Mouse (Mus musculus) fat pad, adult 2 months (tissue): ENCODE data around the gene Nat14.

Source experiments
- DNase-seq: peaks from one replicate; pipeline ENCODE4 v3.0.0-alpha.2; 2011; ENCODE audit warnings: low read depth, low spot score; ENCODE audit errors: extremely low read depth

Gene Nat14

DNA sequence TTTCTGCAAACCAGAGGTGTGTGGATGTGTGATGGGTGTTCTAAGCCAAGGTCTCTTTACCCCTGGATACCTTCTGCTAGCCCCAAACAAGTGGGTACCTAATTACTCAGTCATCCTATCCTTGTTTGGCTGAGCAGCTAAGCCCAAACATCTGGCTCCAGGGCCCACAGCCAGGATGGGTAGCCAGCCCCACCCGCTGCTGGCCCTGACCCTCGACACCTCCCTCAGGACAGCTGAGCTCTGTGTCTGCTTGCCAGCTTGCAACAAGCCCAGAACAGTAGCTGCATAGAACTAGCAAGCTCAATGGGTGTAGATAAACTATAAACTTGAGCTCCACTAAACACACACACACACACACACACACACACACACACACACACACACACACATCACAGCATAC lies 26.0 kb downstream of the Nat14 start:
- no peak for DNase-seq

DNA sequence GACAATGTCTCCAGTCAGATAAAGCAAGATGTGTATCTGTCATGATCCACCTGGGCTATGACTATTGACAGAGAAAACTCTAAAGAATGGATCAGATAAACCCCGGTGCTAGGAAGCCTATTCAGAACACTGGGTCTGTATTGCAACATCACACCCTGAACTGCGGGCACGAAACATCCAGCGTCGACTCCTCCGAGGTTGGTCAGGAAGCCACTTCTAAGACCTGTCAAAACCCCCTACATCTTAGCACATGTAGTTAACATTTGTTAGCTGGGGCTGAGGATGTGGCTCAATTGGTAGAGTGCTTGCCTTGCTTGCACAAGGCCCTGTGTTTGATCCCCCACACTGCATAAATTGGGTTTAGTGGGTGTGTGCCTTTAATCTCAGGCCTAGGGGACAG lies 26.6 kb downstream of the Nat14 start:
- no peak for DNase-seq

GRCm38 (mm10) chr7:4950561-4951342 lies 28.9 kb downstream of the Nat14 start:
- DNase-seq: no peak

DNA sequence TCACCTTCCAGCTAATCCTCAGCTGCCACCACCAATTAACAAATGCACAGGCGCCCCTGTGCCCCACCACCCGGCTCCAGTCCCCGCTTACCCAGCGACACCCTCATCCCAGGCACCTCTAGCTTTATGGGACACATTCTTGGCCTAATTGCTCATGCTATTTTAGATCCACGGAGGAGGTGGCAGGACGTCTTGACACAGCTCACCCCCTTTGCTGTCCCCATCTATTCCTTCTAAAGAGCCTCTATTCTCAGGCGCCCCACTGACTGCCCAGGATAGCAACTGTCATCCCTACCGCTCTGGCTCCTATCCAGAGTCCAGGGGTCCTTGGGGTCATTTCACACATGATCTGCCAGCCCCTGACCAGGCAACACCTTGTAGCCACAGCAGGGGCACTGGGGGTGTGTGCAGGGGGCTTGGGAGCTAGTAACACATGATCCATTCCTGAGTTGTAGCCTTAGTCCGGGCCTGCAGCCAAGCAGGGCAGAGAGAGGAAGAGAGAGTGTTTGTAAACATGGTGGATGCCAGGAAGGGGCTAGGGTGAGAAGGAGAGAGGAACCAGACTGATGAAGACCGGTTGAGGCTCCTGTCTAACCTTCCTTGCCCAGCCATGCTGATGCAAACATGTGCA lies 32.1 kb downstream of the Nat14 start:
- DNase-seq: no peak

GRCm38 (mm10) chr7:4957361-4957760 lies 35.5 kb downstream of the Nat14 start:
- DNase-seq: no peak

- no peak for DNase-seq
Measured at GRCm38 (mm10) chr7:4963527-4963926, 41.7 kb downstream of the Nat14 start.

DNA sequence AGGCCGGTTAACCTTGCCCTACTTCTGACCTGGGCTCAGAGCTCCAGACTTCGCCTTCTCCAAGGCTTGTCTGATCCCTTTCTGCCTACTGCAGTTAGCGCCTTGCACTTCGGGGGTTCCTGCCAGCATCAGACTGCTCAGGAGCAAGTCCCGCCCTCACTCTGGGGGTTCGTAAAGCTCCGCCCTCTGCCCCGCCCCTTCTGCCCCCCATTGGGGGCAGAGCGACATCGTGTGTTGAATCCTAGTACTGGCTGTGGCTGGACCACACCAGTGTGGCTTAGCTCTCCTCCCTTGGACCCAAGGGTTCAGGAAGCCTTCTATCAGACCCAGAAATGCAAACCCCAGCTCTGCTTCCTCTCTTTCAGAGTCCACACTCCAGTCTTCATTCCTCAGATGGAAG lies 42.4 kb downstream of the Nat14 start, which contains the start of gene Sbk2:
Gene Sbk2 (minus strand): TSS at position 135 of the 400 bp plus-strand sequence.
- DNase-seq: no peak

GRCm38 (mm10) chr7:4964988-4965387 lies 43.2 kb downstream of the Nat14 start:
- no peak for DNase-seq

- no peak for DNase-seq
Measured at GRCm38 (mm10) chr7:4971068-4971467, 49.2 kb downstream of the Nat14 start, which contains the start of gene Sbk3. TSS of gene Sbk3 (minus strand) at chr7:4971168.

DNA sequence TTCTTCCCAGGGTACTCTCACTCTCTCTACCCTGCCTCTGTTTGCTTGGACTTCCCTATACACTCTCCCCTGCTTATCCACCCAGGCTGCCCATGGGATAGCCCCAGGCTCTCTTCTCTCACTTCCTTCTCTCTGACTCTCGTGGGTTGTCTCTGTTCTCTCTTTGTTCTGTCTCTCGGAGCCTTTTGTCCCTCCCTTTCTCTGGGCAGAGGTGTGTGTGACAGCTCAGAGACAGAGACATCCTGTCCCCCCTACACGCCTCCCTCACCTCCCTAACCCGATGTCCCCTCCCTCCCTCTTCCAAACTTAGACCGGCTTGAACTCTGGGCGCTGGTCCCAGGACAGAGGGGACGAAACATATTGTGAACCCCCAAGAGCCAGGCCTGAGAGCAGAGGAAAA lies 49.9 kb downstream of the Nat14 start:
- DNase-seq: no peak

GRCm38 (mm10) chr7:4972321-4973047 lies 50.7 kb downstream of the Nat14 start:
- DNase-seq: no peak
